Mouse (Mus musculus) hindbrain, embryonic 14.5 days (tissue): ENCODE measurements around the gene Arl11. TPM values are rescaled to one million over a fixed set of nuclear protein-coding genes. Genes with fewer than 3 reads are reported as not detected.
A peak's percentile ranks its signal among the peaks of the same experiment; 100 is the strongest.

Experiments
- ATAC-seq: fragments of 200-750 bp; cut with Nextera tagmentation; 2 replicates; pipeline ENCODE4 v1.8.0; 2017; ENCODE audit warnings: moderate number of reproducible peaks, mild to moderate bottlenecking, moderate TSS enrichment, moderate library complexity; ENCODE audit not compliant: low FRiP score
- DNase-seq: peaks from one replicate; pipeline ENCODE4 v3.0.0-alpha.2; 2015; ENCODE audit warnings: low spot score
- H3K27ac ChIP-seq: fragments of 300-500 bp; sonication (generic); 2 replicates; pipeline ENCODE4 v1.5.1; 2014; ENCODE audit warnings: mild to moderate bottlenecking, moderate library complexity
- H3K27me3 ChIP-seq: fragments of 300-500 bp; sonication (generic); 2 replicates; pipeline ENCODE4 v1.6.1; 2014; ENCODE audit warnings: mild to moderate bottlenecking, low read length, mixed read lengths; ENCODE audit not compliant: control insufficient read depth, insufficient read depth
- H3K36me3 ChIP-seq: fragments of 300-500 bp; sonication (generic); replicated peaks from 2 replicates; pipeline ENCODE4 v1.6.1; 2014; ENCODE audit not compliant: control insufficient read depth, insufficient read depth
- H3K4me1 ChIP-seq: fragments of 300-500 bp; sonication (generic); replicated peaks from 2 replicates; pipeline ENCODE4 v1.6.1; 2014; ENCODE audit warnings: antibody characterized with exemption, low read length, mixed read lengths; ENCODE audit not compliant: control insufficient read depth, insufficient read depth
- H3K4me2 ChIP-seq: fragments of 300-500 bp; sonication (generic); replicated peaks from 2 replicates; pipeline ENCODE4 v1.6.1; 2014; ENCODE audit warnings: mild to moderate bottlenecking, moderate library complexity
- H3K4me3 ChIP-seq: fragments of 300-500 bp; sonication (generic); replicated peaks from 2 replicates; pipeline ENCODE4 v1.5.1; 2014; ENCODE audit warnings: mild to moderate bottlenecking, low read length
- H3K9ac ChIP-seq: fragments of 300-500 bp; sonication (generic); 2 replicates; pipeline ENCODE4 v1.6.1; 2014
- H3K9me3 ChIP-seq: fragments of 300-500 bp; sonication (generic); 2 replicates; pipeline ENCODE4 v1.6.1; 2016; ENCODE audit warnings: low read length; ENCODE audit not compliant: control insufficient read depth
- WGBS: fragments of 180-500 bp; shearing (Covaris S2); extraction: QIAGEN DNeasy Blood & Tissue Kit; methylation state at CpG from one replicate; pipeline ENCODE4 v1.1.7; 2014; 5-methylcytosine and 5-hydroxymethylcytosine counted together
- polyA plus RNA-seq: library from polyadenylated mRNA; unstranded; fragments of >200 nt; fragmentation: Nextera tagmentation; extraction: Ambion mirVana; gene quantifications from 2 replicates; pipeline ENCODE4 v1.2.1, GENCODE M21; 2014

Gene Arl11
- polyA plus RNA-seq, 1 experiment from 2014 or later: 0.25 TPM

GRCm38 (mm10) chr14:61294738-61295079 lies 14.8 kb upstream of the Arl11 start:
- Histone ChIP-seq H3K9me3 (no peaks in the 10 kb centered on the region), H3K36me3 (no peaks in the 10 kb centered on the region), H3K27ac (no peak overlapping the region), H3K4me2 (0 out of 2 replicates have a peak overlapping the region, but pooled peaks have one; percentile 3), H3K4me3 (no peak overlapping the region), H3K4me1 (no peaks in the 10 kb centered on the region), H3K9ac (no peak overlapping the region), H3K27me3 (no peaks in the 10 kb centered on the region)
- no peak for ATAC-seq
- peak; percentile 75 for DNase-seq
- WGBS: 16% methylated on average over 6 of the region's 6 CpGs

- H3K4me1 ChIP-seq: no peaks in the 10 kb centered on the region
- H3K27me3 ChIP-seq: no peaks in the 10 kb centered on the region
- H3K4me2 ChIP-seq: no peak overlapping the region
- H3K4me3 ChIP-seq: no peak overlapping the region
- no peaks in the 10 kb centered on the region for H3K36me3 ChIP-seq
- WGBS: 90% methylated on average over 6 of the region's 6 CpGs
- peaks cover 4% of the 10 kb centered on the region; the same call in 1 of the 2 replicates for H3K9me3 ChIP-seq
- H3K27ac ChIP-seq: no peak overlapping the region
- DNase-seq (no peak), ATAC-seq (no peak)
- H3K9ac ChIP-seq: no peak overlapping the region
These were observed 9.7 kb upstream of the Arl11 start for GRCm38 (mm10) chr14:61299810-61300209.

- no peak overlapping the region for H3K27ac ChIP-seq
- no peak overlapping the region for H3K4me2 ChIP-seq
- no peaks in the 10 kb centered on the region for H3K27me3 ChIP-seq
- 59% methylated on average over 2 of the region's 2 CpGs for WGBS
- no peaks in the 10 kb centered on the region for H3K36me3 ChIP-seq
- DNase-seq: no peak
- no peak overlapping the region for H3K9ac ChIP-seq
- peaks cover 4% of the 10 kb centered on the region; the same call in 1 of the 2 replicates for H3K9me3 ChIP-seq
- H3K4me1 ChIP-seq: no peaks in the 10 kb centered on the region
- no peak overlapping the region for H3K4me3 ChIP-seq
- ATAC-seq: no peak
These were observed 8.2 kb upstream of the Arl11 start for GRCm38 (mm10) chr14:61301323-61301722.

- no peaks in the 10 kb centered on the region for H3K36me3 ChIP-seq
- no peaks in the 10 kb centered on the region for H3K4me1 ChIP-seq
- DNase-seq (no peak), ATAC-seq (no peak)
- no peak overlapping the region for H3K9ac ChIP-seq
- no peak overlapping the region for H3K4me3 ChIP-seq
- H3K4me2 ChIP-seq: no peak overlapping the region
- 78% methylated on average over 2 of the region's 2 CpGs for WGBS
- H3K27me3 ChIP-seq: no peaks in the 10 kb centered on the region
- no peak overlapping the region for H3K27ac ChIP-seq
- H3K9me3 ChIP-seq: peaks cover 4% of the 10 kb centered on the region; the same call in 1 of the 2 replicates
These were observed 7.1 kb upstream of the Arl11 start for GRCm38 (mm10) chr14:61302428-61302827.

GRCm38 (mm10) chr14:61303969-61304609 lies 5.5 kb upstream of the Arl11 start:
- H3K36me3 ChIP-seq: no peaks in the 10 kb centered on the region
- no peak for ATAC-seq

DNA sequence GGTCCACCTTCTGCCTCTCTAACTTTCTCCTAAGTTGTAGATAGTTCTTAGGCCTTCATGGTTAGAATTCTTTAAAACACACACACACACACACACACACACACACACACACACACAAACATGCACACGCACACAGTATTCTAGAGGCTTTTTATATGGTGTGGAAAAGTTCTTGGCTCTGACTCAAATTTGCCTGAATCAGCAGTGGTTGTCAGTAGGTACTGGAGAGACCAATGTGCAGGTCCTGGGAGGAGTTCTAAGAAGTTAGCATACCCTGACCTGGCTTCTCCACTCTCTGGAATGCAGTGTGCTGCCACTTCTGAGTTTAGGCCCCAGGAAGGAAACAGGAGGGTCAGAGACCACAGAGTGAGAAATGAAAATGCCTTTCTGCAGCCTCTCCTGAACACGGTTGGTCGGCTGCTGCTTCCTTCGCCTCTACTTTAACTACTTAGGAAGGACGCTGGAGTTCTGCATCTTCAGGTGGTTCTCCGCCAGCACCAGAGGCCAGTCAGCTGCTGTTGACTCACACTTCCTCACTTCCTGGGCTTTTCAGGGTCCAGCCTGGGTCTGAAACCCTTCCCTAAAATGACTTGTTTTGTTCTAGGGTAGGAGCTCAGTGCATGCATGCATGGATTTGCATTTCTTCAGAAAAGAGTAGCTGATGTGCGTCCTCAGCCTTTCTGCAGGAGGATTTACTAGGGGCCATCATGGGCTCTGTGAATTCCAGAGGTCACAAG lies 651 bp downstream of the Arl11 start:
- no peak overlapping the region for H3K4me3 ChIP-seq
- H3K9me3 ChIP-seq: no peaks in the 10 kb centered on the region
- H3K9ac ChIP-seq: no peak overlapping the region
- no peak overlapping the region for H3K27ac ChIP-seq
- H3K27me3 ChIP-seq: no peaks in the 10 kb centered on the region
- ATAC-seq (no peak), DNase-seq (no peak)
- H3K36me3 ChIP-seq: no peaks in the 10 kb centered on the region
- WGBS: 82% methylated on average over 7 of the region's 7 CpGs
- H3K4me1 ChIP-seq: 0 out of 2 replicates have a peak, but pooled peaks cover 5% of the 10 kb centered on the region
- no peak overlapping the region for H3K4me2 ChIP-seq

More at GRCm38 (mm10) chr14:61303969-61304609, 5.5 kb upstream of the Arl11 start:
- Histone ChIP-seq H3K4me3 (no peak overlapping the region), H3K4me2 (no peak overlapping the region), H3K9ac (no peak overlapping the region), H3K4me1 (no peaks in the 10 kb centered on the region), H3K27ac (no peak overlapping the region), H3K9me3 (peaks cover 4% of the 10 kb centered on the region; the same call in 1 of the 2 replicates), H3K27me3 (no peaks in the 10 kb centered on the region)
- DNase-seq: no peak
- 85% methylated on average over 4 of the region's 4 CpGs for WGBS

DNA sequence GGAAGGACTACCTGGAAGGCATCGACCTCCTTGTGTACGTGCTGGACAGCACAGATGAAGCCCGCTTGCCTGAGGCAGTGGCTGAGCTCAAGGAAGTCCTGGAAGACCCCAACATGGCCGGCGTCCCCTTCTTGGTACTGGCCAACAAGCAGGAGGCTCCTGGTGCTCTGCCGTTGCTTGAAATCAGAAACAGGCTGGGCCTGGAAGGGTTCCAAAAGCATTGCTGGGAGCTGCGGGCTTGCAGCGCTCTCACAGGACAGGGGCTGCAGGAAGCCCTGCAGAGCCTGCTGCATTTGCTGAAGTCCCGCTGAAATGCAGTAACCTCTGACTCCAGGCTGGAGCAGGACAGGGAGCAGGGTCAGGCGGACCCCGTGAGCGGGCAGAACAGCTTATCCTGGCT lies 1.4 kb downstream of the Arl11 start:
- ATAC-seq (no peak), DNase-seq (no peak)
- Histone ChIP-seq H3K4me2 (no peak overlapping the region), H3K4me1 (0 out of 2 replicates have a peak, but pooled peaks cover 5% of the 10 kb centered on the region), H3K27ac (no peak overlapping the region), H3K9ac (no peak overlapping the region), H3K9me3 (no peaks in the 10 kb centered on the region), H3K36me3 (no peaks in the 10 kb centered on the region), H3K27me3 (no peaks in the 10 kb centered on the region), H3K4me3 (no peak overlapping the region)
- WGBS: 70% methylated on average over 12 of the region's 12 CpGs

GRCm38 (mm10) chr14:61316861-61317260 lies 7.3 kb downstream of the Arl11 start:
- Histone ChIP-seq H3K4me2 (no peak overlapping the region), H3K4me1 (no peaks in the 10 kb centered on the region), H3K27me3 (no peaks in the 10 kb centered on the region), H3K9ac (no peak overlapping the region), H3K36me3 (no peaks in the 10 kb centered on the region), H3K27ac (no peak overlapping the region), H3K9me3 (no peaks in the 10 kb centered on the region), H3K4me3 (no peak overlapping the region)
- WGBS: 45% methylated on average over 4 of the region's 4 CpGs
- ATAC-seq: no peak; the same call in 1 of the 2 replicates
- DNase-seq: peak; percentile 58

GRCm38 (mm10) chr14:61320765-61321164 lies 11.2 kb downstream of the Arl11 start:
- Histone ChIP-seq H3K27me3 (no peaks in the 10 kb centered on the region), H3K4me3 (no peak overlapping the region), H3K36me3 (no peaks in the 10 kb centered on the region), H3K4me1 (no peaks in the 10 kb centered on the region), H3K4me2 (no peak overlapping the region), H3K9ac (no peak overlapping the region), H3K9me3 (no peaks in the 10 kb centered on the region), H3K27ac (no peak overlapping the region)
- no peak for DNase-seq
- 97% methylated on average over 1 of the region's 1 CpGs for WGBS
- ATAC-seq: no peak
